In genomic region chr7:112922801-112923200, GRCm38 (mm10) we compare ENCODE assay signal across 30 mouse cellular contexts. TPM values are rescaled to one million over a fixed set of nuclear protein-coding genes. Genes with fewer than 3 reads are reported as not detected.
A peak's percentile ranks its signal among the peaks of the same experiment; 100 is the strongest.
DNase-seq lines count a peak whose midpoint lies in the region; ATAC-seq and TF ChIP-seq lines count a peak whose summit lies in the region.
"Had no signal": no experiment of that assay in that cellular context is flagged by ENCODE, and none has a peak within 500 bp of the region (broad histone marks: within the 10 kb centered on the region; RNA-seq: fewer than 3 reads in every experiment).

No protein-coding gene starts in this region.

- no peak overlapping the region for H3K9ac ChIP-seq in forebrain, embryonic 11.5 days (ENCODE audit: low read length)
- H3K9ac ChIP-seq in hindbrain, embryonic 13.5 days = no peak overlapping the region
- H3K9ac ChIP-seq in hindbrain, postnatal 0 days (replicated peaks; ENCODE audit: low read length) = no peak overlapping the region
- H3K9ac ChIP-seq in lung, embryonic 15.5 days = no peak overlapping the region
- H3K9ac ChIP-seq: hindbrain, embryonic 15.5 days; liver, embryonic 14.5 days; neural tube, embryonic 15.5 days had no signal

- WGBS in forebrain, embryonic 10.5 days = 37% methylated on average over 4 of the region's 4 CpGs
- WGBS in forebrain, embryonic 11.5 days = 30% methylated on average over 4 of the region's 4 CpGs
- WGBS in hindbrain, embryonic 13.5 days = 32% methylated on average over 4 of the region's 4 CpGs
- WGBS in hindbrain, postnatal 0 days = 33% methylated on average over 4 of the region's 4 CpGs
- WGBS in lung, embryonic 15.5 days = 29% methylated on average over 4 of the region's 4 CpGs

- H3K27ac ChIP-seq in forebrain, embryonic 10.5 days = peak overlapping the region; percentile 1
- H3K27ac ChIP-seq in forebrain, embryonic 11.5 days (ENCODE audit: low read depth, low read length) = no peak overlapping the region
- H3K27ac ChIP-seq in hindbrain, embryonic 13.5 days = 0 out of 2 replicates have a peak overlapping the region, but pooled peaks have one; percentile 8
- H3K27ac ChIP-seq in hindbrain, postnatal 0 days = no peak overlapping the region
- H3K27ac ChIP-seq in lung, embryonic 15.5 days = peak overlapping the region; percentile 80
- H3K27ac ChIP-seq: gastrocnemius, adult 2 months; heart, adult 2 months; hindbrain, embryonic 15.5 days; liver, embryonic 14.5 days; neural tube, embryonic 15.5 days had no signal

- H3K4me2 ChIP-seq in forebrain, embryonic 11.5 days (ENCODE audit: low read depth, low read length, severe bottlenecking) = no peak overlapping the region
- no peak overlapping the region for H3K4me2 ChIP-seq in hindbrain, embryonic 13.5 days
- no peak overlapping the region for H3K4me2 ChIP-seq in hindbrain, postnatal 0 days (ENCODE audit: low read depth, low read length)
- H3K4me2 ChIP-seq in lung, embryonic 15.5 days = no peak overlapping the region
- H3K4me2 ChIP-seq: hindbrain, embryonic 15.5 days; neural tube, embryonic 15.5 days had no signal

- DNase-seq in forebrain, embryonic 10.5 days (ENCODE audit: extremely low spot score, low spot score) = no peak
- DNase-seq in forebrain, embryonic 11.5 days (ENCODE audit: low spot score) = no peak
- DNase-seq in hindbrain, postnatal 0 days (ENCODE audit: low spot score) = no peak
- DNase-seq in lung, postnatal 10 days = no peak
- peak; percentile 42 for DNase-seq in retina, postnatal 1 day
- no peak for DNase-seq in retina, embryonic 14.5 days (ENCODE audit: low spot score)
- DNase-seq: adrenal gland, adult 2 months; adrenal gland, postnatal 36 days; cerebellum, adult 8-10 months; cerebellum, postnatal 25 days; gastrocnemius, adult 2 months; gastrocnemius, postnatal 36 days; heart, adult 2 months; heart, postnatal 14 days; kidney, adult 18-20 months; kidney, postnatal 10 days; liver; lung, adult 2 months; right cerebral cortex, adult 18-20 months; spleen, adult 18-20 months; thymus, adult 18-20 months; thymus, postnatal 25 days had no signal

- H3K4me3 ChIP-seq in forebrain, embryonic 10.5 days = no peak overlapping the region
- H3K4me3 ChIP-seq in forebrain, embryonic 11.5 days (ENCODE audit: low read depth, low read length) = no peak overlapping the region
- no peak overlapping the region for H3K4me3 ChIP-seq in hindbrain, embryonic 13.5 days
- H3K4me3 ChIP-seq in hindbrain, postnatal 0 days (ENCODE audit: low read length) = no peak overlapping the region
- no peak overlapping the region for H3K4me3 ChIP-seq in lung, embryonic 15.5 days
- H3K4me3 ChIP-seq: gastrocnemius, adult 2 months; heart, adult 2 months; hindbrain, embryonic 15.5 days; neural tube, embryonic 15.5 days had no signal

- H3K9me3 ChIP-seq in forebrain, embryonic 10.5 days = no peaks in the 10 kb centered on the region
- no peaks in the 10 kb centered on the region for H3K9me3 ChIP-seq in forebrain, embryonic 11.5 days (ENCODE audit: control insufficient read depth, low read length)
- no peaks in the 10 kb centered on the region for H3K9me3 ChIP-seq in hindbrain, embryonic 13.5 days
- no peaks in the 10 kb centered on the region for H3K9me3 ChIP-seq in hindbrain, postnatal 0 days (ENCODE audit: low read length)
- H3K9me3 ChIP-seq in lung, embryonic 15.5 days = no peaks in the 10 kb centered on the region
- H3K9me3 ChIP-seq: hindbrain, embryonic 15.5 days; neural tube, embryonic 15.5 days had no signal

- no peak for ATAC-seq in forebrain, embryonic 11.5 days (replicated peaks; ENCODE audit: low FRiP score)
- no peak for ATAC-seq in hindbrain, embryonic 13.5 days (ENCODE audit: low FRiP score)
- no peak for ATAC-seq in hindbrain, postnatal 0 days
- no peak for ATAC-seq in lung, embryonic 15.5 days (ENCODE audit: borderline replicate concordance, extremely low read depth, low FRiP score, low TSS enrichment)
- ATAC-seq: activated CD4-positive, CD25-positive, alpha-beta regulatory T cell, adult 4 months had no signal

- no peaks in the 10 kb centered on the region for H3K36me3 ChIP-seq in forebrain, embryonic 10.5 days (replicated peaks)
- H3K36me3 ChIP-seq in forebrain, embryonic 11.5 days (ENCODE audit: control insufficient read depth, insufficient read depth, low read length) = no peaks in the 10 kb centered on the region
- no peaks in the 10 kb centered on the region for H3K36me3 ChIP-seq in hindbrain, embryonic 13.5 days
- H3K36me3 ChIP-seq in hindbrain, postnatal 0 days (ENCODE audit: insufficient read depth, low read length) = no peaks in the 10 kb centered on the region
- no peaks in the 10 kb centered on the region for H3K36me3 ChIP-seq in lung, embryonic 15.5 days
- H3K36me3 ChIP-seq: hindbrain, embryonic 15.5 days; neural tube, embryonic 15.5 days had no signal

- H3K4me1 ChIP-seq in forebrain, embryonic 10.5 days = peaks cover 49% of the 10 kb centered on the region
- H3K4me1 ChIP-seq in forebrain, embryonic 11.5 days (replicated peaks; ENCODE audit: control insufficient read depth, insufficient read depth, low read length) = peaks cover 7% of the 10 kb centered on the region; the same call in 1 of the 2 replicates
- peaks cover 23% of the 10 kb centered on the region for H3K4me1 ChIP-seq in hindbrain, embryonic 13.5 days (replicated peaks)
- peaks cover 3% of the 10 kb centered on the region for H3K4me1 ChIP-seq in hindbrain, postnatal 0 days (ENCODE audit: insufficient read depth, low read length)
- H3K4me1 ChIP-seq in lung, embryonic 15.5 days = peaks cover 35% of the 10 kb centered on the region

- no peak for TF ChIP-seq CTCF in hindbrain, postnatal 0 days (IDR thresholded peaks at IDR 0.05; ENCODE audit: low read depth)

- H3K27me3 ChIP-seq in forebrain, embryonic 10.5 days (ENCODE audit: poor library complexity, severe bottlenecking) = peaks cover 34% of the 10 kb centered on the region
- H3K27me3 ChIP-seq in forebrain, embryonic 11.5 days (ENCODE audit: control insufficient read depth, insufficient read depth, low read length) = no peaks in the 10 kb centered on the region
- 0 out of 2 replicates have a peak, but pooled peaks cover 3% of the 10 kb centered on the region for H3K27me3 ChIP-seq in hindbrain, embryonic 13.5 days
- H3K27me3 ChIP-seq in hindbrain, postnatal 0 days (ENCODE audit: insufficient read depth, low read length) = 0 out of 2 replicates have a peak, but pooled peaks cover 5% of the 10 kb centered on the region
- no peaks in the 10 kb centered on the region for H3K27me3 ChIP-seq in lung, embryonic 15.5 days
- H3K27me3 ChIP-seq: CH12.LX; hindbrain, embryonic 15.5 days; neural tube, embryonic 15.5 days had no signal

RNA-seq across cellular contexts. Expression of gene Rassf10, which starts 31.0 kb away (rescaled TPM):
- polyA plus RNA-seq in forebrain, embryonic 10.5 days (2016; fragmentation: Nextera tagmentation; extraction: Ambion mirVana) = 0.53 and 0.86 TPM in 2 replicates
- 0.51 and 0.80 TPM in 2 replicates for polyA plus RNA-seq in forebrain, embryonic 11.5 days (2014; fragmentation: Nextera tagmentation; extraction: Ambion mirVana)
- polyA plus RNA-seq in hindbrain, embryonic 13.5 days (2015; fragmentation: Nextera tagmentation; extraction: Ambion mirVana) = 3.0 and 3.1 TPM in 2 replicates
- total RNA-seq in hindbrain, postnatal 0 days (2014; rRNA removed) = 6.5 and 7.0 TPM in 2 replicates
- 2.7 and 3.8 TPM in 2 replicates for polyA plus RNA-seq in hindbrain, postnatal 0 days (2015; fragmentation: Nextera tagmentation; extraction: Ambion mirVana)
- polyA plus RNA-seq in lung, embryonic 15.5 days (2015; fragmentation: Nextera tagmentation; extraction: Ambion mirVana) = 22.5 and 25.3 TPM in 2 replicates
- total RNA-seq: CH12.LX had no signal
- polyA plus RNA-seq: activated CD4-positive, CD25-positive, alpha-beta regulatory T cell, adult 4 months; C2C12 had no signal

Comparison
In these comparisons a context has a peak if more than half of its experiments do, and no peak if none do; other contexts are left out.
1. H3K27ac ChIP-seq: peak in forebrain, embryonic 10.5 days (single experiment), hindbrain, embryonic 13.5 days (single experiment) and lung, embryonic 15.5 days (single experiment); none in forebrain, embryonic 11.5 days (single experiment) and hindbrain, postnatal 0 days (single experiment).